Mouse (Mus musculus): ENCODE data around the gene Fbxl17.

Fbxl17 gene

GRCm38 (mm10) chr17:63328888-63329287, 170.9 kb downstream of the Fbxl17 start:
- no peak for DNase-seq (ENCODE audit: low read depth, low spot score)

- DNase-seq (ENCODE audit: low read depth, low spot score): no peak
Observed at GRCm38 (mm10) chr17:63326227-63326626, 173.6 kb downstream of the Fbxl17 start.

- DNase-seq (ENCODE audit: low read depth, low spot score): no peak
Observed at GRCm38 (mm10) chr17:63324672-63325071, 175.1 kb downstream of the Fbxl17 start.

DNA sequence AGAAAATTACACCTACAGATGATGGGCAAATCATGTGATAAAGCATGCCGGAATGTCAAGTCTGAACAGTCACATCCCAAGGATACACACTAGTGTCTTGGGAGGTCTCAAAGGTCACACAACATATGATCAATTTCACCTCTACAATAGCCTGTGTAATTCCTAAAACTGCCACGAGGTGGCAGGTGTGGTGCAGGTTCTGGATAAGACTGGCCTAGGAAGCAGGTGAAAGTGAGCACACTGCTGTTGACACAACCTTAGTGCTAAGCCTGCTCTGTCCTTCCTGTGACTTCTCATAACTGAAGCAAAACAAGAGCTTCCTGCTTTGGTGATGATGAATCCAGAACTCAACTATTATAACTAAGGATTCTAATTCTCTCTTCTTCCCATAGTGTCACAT, 175.8 kb downstream of the Fbxl17 start:
- DNase-seq (ENCODE audit: low read depth, low spot score): peak; percentile 63

- DNase-seq (ENCODE audit: low read depth, low spot score): no peak
Observed at GRCm38 (mm10) chr17:63322846-63323245, 177.0 kb downstream of the Fbxl17 start.

DNA sequence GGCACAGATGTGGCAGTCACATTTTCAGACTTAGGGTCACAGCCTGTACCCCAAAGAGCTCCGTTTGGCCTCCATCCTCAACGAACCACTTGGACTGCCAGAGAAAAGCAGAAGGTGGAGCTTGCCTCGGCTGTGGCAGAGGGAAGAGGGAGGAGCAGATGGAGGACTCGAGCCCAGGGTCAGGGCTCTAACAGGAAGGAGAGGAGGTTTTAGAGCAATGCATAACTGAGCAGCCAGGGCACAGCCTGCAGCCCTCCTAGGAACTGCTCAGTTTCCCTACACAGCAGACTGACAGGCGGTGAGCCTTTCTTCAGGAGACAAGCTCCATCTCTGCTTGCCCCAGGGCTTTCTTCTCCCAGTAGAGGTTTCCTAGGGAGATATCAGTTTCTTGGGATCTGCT, 178.5 kb downstream of the Fbxl17 start:
- no peak for DNase-seq (ENCODE audit: low read depth, low spot score)

DNA sequence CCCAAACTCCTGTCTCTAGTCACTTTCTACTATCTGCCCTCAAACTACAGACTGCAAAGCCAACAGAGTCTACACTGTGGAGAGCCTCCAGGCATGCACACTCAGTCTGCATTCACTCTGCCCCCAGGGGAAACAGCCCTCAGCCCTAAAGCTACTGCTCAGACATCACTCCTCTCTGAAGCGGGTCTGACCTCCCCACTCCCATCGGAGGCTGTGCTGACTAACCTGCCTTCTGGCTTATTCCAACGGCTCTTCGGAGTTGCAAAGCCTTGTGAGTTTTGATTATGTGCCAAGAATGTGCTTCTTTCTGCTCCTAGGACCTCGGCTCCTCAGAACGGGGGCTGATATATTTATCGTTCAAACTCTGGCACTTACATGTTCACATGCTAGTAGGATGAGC, 182.3 kb downstream of the Fbxl17 start:
- DNase-seq (ENCODE audit: low read depth, low spot score): no peak

DNA sequence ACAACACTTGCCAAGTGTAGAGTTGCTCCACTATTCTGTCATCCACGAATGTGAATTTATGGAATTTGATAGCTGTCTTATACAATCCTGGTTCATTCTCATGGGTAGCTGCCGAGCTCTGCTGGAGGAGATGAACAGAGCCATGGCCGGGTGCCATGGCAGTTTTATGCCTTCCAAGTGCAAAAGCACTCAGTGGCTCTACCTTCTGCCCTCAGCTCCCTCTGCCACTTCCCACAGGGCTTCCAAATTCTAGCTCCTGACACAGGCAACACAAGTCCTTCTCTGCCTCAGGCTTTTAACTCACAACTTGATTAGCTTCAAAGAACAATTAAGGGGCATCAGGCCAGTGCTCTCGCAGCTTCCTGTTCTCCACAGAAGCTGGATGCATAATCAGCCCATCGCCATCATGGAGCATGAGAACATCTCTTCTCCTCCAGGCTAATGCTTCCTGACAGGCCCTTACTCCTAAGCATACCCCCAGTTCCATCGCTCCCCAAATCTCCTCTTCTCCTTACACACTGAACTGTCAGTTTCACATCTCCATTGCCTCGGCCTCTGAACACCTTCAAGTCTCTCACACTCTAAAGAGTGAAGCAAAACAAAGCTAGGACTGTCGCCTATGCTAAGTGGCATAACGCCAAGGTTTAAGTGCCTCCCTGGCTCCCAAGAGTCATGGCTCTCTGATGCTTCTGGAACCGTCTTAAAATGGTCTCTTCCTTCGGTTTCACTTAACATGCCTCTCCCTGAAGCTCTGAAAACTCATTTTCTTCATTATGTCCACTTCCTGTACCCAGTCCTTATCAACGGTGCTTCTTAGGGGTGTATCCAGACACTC, 184.0 kb downstream of the Fbxl17 start:
- no peak for DNase-seq (ENCODE audit: low read depth, low spot score)

DNA sequence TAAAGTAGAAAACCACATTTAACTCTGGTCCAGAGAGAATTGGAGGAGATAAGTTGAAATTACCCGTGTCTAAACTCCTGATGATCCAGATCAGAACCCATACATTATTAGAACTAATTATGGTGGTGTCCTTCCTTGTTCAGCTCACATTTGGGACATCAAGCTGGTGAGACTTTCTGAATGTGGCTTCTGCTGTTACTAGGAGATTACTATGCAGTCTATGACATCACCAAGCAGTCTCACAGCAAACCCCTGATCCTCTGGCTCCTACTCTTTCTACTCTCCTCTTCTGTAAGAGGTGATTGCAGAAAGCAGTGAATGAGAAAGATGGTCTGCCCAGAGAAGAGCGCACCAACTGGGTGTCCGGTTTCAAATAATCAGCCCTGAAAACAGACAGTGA, 187.0 kb downstream of the Fbxl17 start:
- DNase-seq (ENCODE audit: low read depth, low spot score): no peak

DNA sequence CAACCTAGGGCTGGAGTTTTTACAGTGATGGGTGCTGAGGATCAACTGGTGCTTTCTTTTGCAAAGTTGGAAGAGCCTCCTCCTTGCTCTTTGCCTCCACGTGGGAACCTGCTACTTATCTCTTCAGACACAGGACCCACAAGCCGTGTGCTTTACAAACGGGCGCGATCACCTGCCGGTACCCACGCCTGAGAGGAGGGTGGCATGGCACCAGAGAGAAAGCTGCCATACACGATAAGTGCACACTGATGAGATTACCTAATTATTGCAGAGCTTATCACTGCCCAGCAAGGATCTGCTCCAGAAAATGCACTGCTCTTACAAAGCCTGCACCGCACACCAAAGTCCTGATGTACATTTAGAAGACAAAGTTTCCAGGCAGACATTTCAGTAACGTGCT, 187.5 kb downstream of the Fbxl17 start:
- DNase-seq (ENCODE audit: low read depth, low spot score): no peak

DNA sequence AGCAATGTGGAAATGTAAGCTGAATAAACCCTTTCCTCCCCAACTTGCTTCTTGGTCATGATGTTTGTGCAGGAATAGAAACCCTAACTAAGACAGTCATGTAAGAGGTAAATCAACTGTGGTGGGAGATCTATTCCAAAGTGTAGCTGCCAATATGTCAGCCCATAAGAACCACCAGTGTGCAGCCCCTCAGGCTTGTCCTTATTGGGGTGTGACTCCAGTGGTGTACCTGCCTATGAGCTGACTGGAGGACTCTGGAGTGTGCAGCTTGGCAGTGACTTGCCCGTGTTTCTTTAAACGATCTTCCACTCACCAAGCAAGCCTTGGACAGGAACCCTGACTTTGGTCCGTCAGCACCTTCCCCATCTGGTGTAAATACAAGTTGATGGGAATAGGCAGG, 188.2 kb downstream of the Fbxl17 start:
- no peak for DNase-seq (ENCODE audit: low read depth, low spot score)

DNA sequence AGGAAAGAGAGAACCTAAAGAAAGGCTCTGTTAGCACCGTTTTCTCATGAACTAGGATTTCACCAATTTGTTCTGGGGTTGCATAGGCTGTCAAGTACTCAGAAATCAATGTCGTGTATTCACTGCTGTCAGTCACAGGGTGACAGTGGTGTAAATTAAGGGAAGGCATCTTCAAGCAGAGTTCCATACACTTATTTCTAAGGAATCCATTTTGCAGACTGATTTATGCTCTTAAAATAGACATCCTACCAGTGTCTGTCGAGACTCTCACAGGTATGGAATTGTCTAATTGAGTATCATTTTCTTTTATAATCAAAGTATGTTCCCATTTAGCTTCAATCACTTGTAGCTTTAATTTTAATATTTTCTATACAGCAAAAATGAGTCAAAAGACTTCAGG, 189.8 kb downstream of the Fbxl17 start:
- no peak for DNase-seq (ENCODE audit: low read depth, low spot score)

- no peak for DNase-seq (ENCODE audit: low read depth, low spot score)
Observed at GRCm38 (mm10) chr17:63303862-63304261, 196.0 kb downstream of the Fbxl17 start.

DNA sequence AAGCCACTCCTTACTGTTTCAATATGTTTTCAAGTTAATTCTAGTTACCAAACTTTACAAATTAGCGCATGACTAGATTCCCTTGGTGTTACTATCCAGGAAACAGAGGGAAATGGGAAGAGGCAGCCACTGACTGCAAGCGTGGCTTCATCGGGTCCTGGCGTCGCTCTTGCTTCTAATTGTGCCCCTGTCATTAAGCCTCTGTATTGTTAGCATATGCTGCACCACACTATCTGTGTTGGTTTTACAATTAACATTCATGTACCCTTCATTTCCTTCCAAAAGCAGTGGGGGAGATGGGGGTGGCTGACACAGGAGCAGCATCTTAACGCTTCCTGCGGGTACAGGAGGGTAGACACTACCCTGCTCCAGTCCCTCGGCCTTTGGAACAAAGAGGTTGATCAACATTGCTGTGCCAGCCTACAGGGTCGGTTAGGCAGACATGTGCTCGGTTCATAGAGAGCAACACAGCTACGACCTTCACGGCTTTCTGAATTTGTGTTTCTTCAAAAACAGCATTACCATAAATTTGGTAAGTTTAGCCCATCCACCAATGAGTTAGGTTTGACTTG, 197.9 kb downstream of the Fbxl17 start:
- no peak for DNase-seq (ENCODE audit: low read depth, low spot score)

DNA sequence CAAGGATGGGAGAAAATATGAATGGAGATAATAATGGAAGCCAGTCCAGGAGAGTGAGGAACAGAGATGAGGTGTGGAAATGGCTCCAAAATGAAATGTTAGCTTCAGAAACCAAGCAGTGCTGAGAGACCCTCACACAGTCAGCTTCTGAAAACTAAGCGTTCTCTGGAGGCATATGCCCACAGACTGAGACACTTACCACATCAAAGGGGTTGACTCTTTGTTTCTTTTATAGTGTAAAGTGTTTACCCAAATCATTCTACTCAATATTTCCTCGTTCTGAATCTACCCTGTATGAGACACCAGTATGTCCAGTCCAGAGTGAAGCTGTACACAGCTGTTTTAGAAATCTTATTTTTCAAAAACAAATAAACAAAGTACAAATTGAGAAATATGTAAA, 204.3 kb downstream of the Fbxl17 start:
- no peak for DNase-seq (ENCODE audit: low read depth, low spot score)

GRCm38 (mm10) chr17:63294961-63295360, 204.9 kb downstream of the Fbxl17 start:
- DNase-seq (ENCODE audit: low read depth, low spot score): no peak

- DNase-seq (ENCODE audit: low read depth, low spot score): no peak
Observed at GRCm38 (mm10) chr17:63293979-63294378, 205.8 kb downstream of the Fbxl17 start.

- no peak for DNase-seq (ENCODE audit: low read depth, low spot score)
Observed at GRCm38 (mm10) chr17:63289317-63289913, 210.4 kb downstream of the Fbxl17 start.

GRCm38 (mm10) chr17:63288850-63289249, 211.0 kb downstream of the Fbxl17 start:
- DNase-seq (ENCODE audit: low read depth, low spot score): no peak

- no peak for DNase-seq (ENCODE audit: low read depth, low spot score)
Observed at GRCm38 (mm10) chr17:63287413-63287812, 212.4 kb downstream of the Fbxl17 start.

- no peak for DNase-seq (ENCODE audit: low read depth, low spot score)
Observed at GRCm38 (mm10) chr17:63285265-63285939, 214.4 kb downstream of the Fbxl17 start.

- no peak for DNase-seq (ENCODE audit: low read depth, low spot score)
Observed at GRCm38 (mm10) chr17:63284074-63284473, 215.7 kb downstream of the Fbxl17 start.
